Mouse (Mus musculus): ENCODE measurements around the gene Brat1.

Brat1 gene

GRCm38 (mm10) chr5:140702103-140702513, 2.7 kb upstream of the Brat1 start, which contains the start of gene Iqce:
Iqce (minus strand) TSS chr5:140702378.
- peak; percentile 94 for DNase-seq (ENCODE audit: low spot score)

GRCm38 (mm10) chr5:140702618-140703175, 2.1 kb upstream of the Brat1 start:
- DNase-seq (ENCODE audit: low spot score): no peak

GRCm38 (mm10) chr5:140703480-140704377, 1.1 kb upstream of the Brat1 start:
- no peak for DNase-seq (ENCODE audit: low spot score)

- no peak for DNase-seq (ENCODE audit: low spot score)
Observed at GRCm38 (mm10) chr5:140705501-140706171, 825 bp downstream of the Brat1 start.

GRCm38 (mm10) chr5:140710315-140710714, 5.5 kb downstream of the Brat1 start:
- no peak for DNase-seq (ENCODE audit: low spot score)

- no peak for DNase-seq (ENCODE audit: low spot score)
Observed at GRCm38 (mm10) chr5:140711040-140711439, 6.2 kb downstream of the Brat1 start.

GRCm38 (mm10) chr5:140720773-140721172, 16.0 kb downstream of the Brat1 start:
- no peak for DNase-seq (ENCODE audit: low spot score)

GRCm38 (mm10) chr5:140722121-140722520, 17.3 kb downstream of the Brat1 start:
- DNase-seq (ENCODE audit: low spot score): no peak

GRCm38 (mm10) chr5:140723822-140724221, 19.0 kb downstream of the Brat1 start, which contains the start of gene Amz1:
Amz1 (plus strand) TSS chr5:140724127.
- DNase-seq (ENCODE audit: low spot score): no peak

GRCm38 (mm10) chr5:140726062-140726839, 21.4 kb downstream of the Brat1 start:
- DNase-seq (ENCODE audit: low spot score): no peak

- DNase-seq (ENCODE audit: low spot score): no peak
Observed at GRCm38 (mm10) chr5:140726946-140727740, 22.3 kb downstream of the Brat1 start.

GRCm38 (mm10) chr5:140731040-140731797, 26.4 kb downstream of the Brat1 start:
- DNase-seq (ENCODE audit: low spot score): peak; percentile 29

GRCm38 (mm10) chr5:140732195-140732594, 27.4 kb downstream of the Brat1 start:
- DNase-seq (ENCODE audit: low spot score): no peak

- DNase-seq (ENCODE audit: low spot score): peak; percentile 24
Observed at GRCm38 (mm10) chr5:140733336-140733735, 28.5 kb downstream of the Brat1 start.

GRCm38 (mm10) chr5:140735297-140735696, 30.5 kb downstream of the Brat1 start:
- DNase-seq (ENCODE audit: low spot score): peak; percentile 70

GRCm38 (mm10) chr5:140736166-140736565, 31.4 kb downstream of the Brat1 start:
- DNase-seq (ENCODE audit: low spot score): no peak

GRCm38 (mm10) chr5:140739813-140740212, 35.0 kb downstream of the Brat1 start:
- DNase-seq (ENCODE audit: low spot score): peak; percentile 28

- no peak for DNase-seq (ENCODE audit: low spot score)
Observed at GRCm38 (mm10) chr5:140741040-140741439, 36.2 kb downstream of the Brat1 start.

GRCm38 (mm10) chr5:140741877-140742276, 37.1 kb downstream of the Brat1 start:
- peak; percentile 18 for DNase-seq (ENCODE audit: low spot score)

GRCm38 (mm10) chr5:140743706-140744131, 38.9 kb downstream of the Brat1 start:
- DNase-seq (ENCODE audit: low spot score): no peak
